Mouse (Mus musculus) neural tube, embryonic 15.5 days (tissue): ENCODE measurements around the gene Pigv. TPM values are rescaled to one million over a fixed set of nuclear protein-coding genes. Genes with fewer than 3 reads are reported as not detected.

Experiments
- microRNA-seq: library from miRNA; unstranded; fragments of <30 nt; microRNA quantifications from one replicate; pipeline ENCODE4, GENCODE M21; 2017
- polyA plus RNA-seq: library from polyadenylated mRNA; unstranded; fragments of >200 nt; fragmentation: Nextera tagmentation; extraction: Ambion mirVana; gene quantifications from 2 replicates; pipeline ENCODE4 v1.2.1, GENCODE M21; 2015

Pigv gene
- polyA plus RNA-seq, 1 experiment from 2014 or later, result 12.4 TPM

Small RNAs within 50 kb of the gene (microRNA-seq; reads per million reads assigned to microRNA genes)
- not detected for gene Mir7227

Other genes with a start within 250 kb of the Pigv start
- 0.26 and 0.57 TPM in 2 replicates for gene Tent5b, start 192.5 kb downstream of the Pigv start, polyA plus RNA-seq
- gene Trnp1, start 174.1 kb downstream of the Pigv start, polyA plus RNA-seq, result 10.6 and 14.3 TPM in 2 replicates
- 0.27 and 7.0 TPM in 2 replicates for gene Kdf1, start 153.7 kb downstream of the Pigv start, polyA plus RNA-seq
- 269 and 290 TPM in 2 replicates for gene Nudc, start 126.7 kb downstream of the Pigv start, polyA plus RNA-seq
- 0.13 and 0.47 TPM in 2 replicates for gene Nr0b2, start 119.3 kb downstream of the Pigv start, polyA plus RNA-seq
- gene Gpatch3, start 97.9 kb downstream of the Pigv start, polyA plus RNA-seq, result 5.8 TPM in 2 replicates
- gene Gpn2, start 88.3 kb downstream of the Pigv start, polyA plus RNA-seq, result 17.0 and 17.2 TPM in 2 replicates
- gene Sfn, start 70.5 kb downstream of the Pigv start, polyA plus RNA-seq, result 1.7 and 32.5 TPM in 2 replicates
- gene Zdhhc18, start 22.5 kb downstream of the Pigv start, polyA plus RNA-seq, result 4.3 and 7.0 TPM in 2 replicates
- 26.9 and 28.7 TPM in 2 replicates for gene Arid1a, start 84.1 kb upstream of the Pigv start, polyA plus RNA-seq
- gene Rps6ka1, start 215.2 kb upstream of the Pigv start, polyA plus RNA-seq, result 23.7 and 38.8 TPM in 2 replicates